Mouse (Mus musculus) kidney, adult 9 months (tissue): ENCODE measurements around the gene Spats2l.

Source experiments
- DNase-seq: peaks from one replicate; pipeline ENCODE4 v3.0.0; 2022

Spats2l gene

DNA sequence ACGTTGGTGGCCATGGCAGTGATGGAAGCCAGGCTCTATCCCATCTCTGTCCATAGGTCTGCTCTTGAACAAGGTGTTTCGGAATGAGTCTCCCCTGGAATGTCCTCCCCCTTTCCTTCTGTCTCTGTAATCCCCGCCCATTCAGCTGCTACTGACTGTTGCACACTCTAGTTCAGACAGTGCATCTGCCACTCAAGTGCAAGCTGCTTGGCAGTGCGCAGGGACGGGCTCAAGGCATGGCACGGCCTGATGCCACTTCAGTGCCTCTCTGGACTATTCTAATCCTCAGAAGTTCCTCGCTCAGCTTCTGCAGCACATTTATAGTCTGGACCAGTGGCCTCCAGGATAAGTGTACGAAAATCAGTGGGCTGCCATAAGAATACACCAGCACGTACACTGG lies 52.3 kb downstream of the Spats2l start:
- DNase-seq: no peak

DNA sequence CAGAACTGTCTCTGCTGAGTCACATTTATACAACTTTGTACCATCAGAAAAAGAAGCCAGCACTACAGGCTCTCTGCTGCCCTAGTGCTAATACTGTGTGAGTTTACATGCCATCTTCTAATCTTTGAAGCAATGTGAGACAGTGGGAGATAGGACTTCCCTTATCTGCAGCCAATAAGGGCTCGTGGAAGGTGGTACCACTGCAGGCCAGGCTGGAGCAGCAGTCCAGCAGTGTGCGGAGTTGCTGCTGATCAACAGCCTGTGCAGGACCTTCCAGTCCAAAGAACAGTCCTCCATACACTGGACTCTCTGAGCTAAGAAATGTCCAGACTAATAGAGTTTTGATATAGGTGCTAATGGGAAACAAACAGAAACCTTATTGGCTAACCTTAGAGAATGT lies 59.2 kb downstream of the Spats2l start:
- no peak for DNase-seq

DNA sequence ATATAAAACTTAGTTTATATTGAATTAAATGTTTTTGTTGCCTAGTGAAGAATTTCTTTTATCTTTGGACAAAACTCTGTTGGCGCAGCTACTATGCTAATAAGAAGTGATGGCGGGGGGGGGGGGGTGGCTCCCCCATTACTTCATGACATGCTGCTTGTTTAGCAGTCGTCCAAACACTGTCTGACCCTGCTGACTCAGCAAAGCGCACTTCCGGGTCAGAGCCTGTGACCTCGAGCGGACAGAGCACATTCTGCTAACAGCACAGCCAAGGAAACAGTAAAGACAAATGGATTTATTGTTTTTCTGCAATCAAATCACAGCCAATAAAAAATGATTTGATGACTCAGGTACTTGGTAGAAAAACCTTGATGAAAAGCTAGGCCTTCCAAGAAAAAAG lies 61.2 kb downstream of the Spats2l start:
- DNase-seq: peak; percentile 31

GRCm38 (mm10) chr1:57836686-57837317 lies 62.8 kb downstream of the Spats2l start:
- DNase-seq: no peak

- DNase-seq: no peak
These were observed 65.9 kb downstream of the Spats2l start for GRCm38 (mm10) chr1:57839863-57840262.

GRCm38 (mm10) chr1:57845054-57845722 lies 71.2 kb downstream of the Spats2l start:
- peak; percentile 21 for DNase-seq

GRCm38 (mm10) chr1:57846856-57847698 lies 73.1 kb downstream of the Spats2l start:
- no peak for DNase-seq

DNA sequence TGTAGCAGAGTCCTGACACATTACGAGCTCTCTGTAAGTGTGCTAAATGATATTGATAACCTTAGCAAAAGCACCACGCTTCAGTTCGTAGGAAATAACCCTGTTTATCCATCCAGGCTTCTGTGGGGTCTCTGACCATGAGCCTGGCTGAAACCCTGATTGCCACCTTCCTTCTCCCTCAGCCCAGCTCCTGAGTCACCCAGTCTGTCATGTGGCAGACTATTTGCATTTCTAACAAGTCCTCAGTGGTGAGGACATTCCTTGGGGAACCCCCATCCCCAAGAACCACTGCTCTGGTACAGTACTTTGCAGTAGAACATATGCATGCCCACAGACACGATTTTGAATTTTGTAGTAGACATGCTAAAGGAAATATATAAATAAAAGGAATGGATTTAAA lies 75.1 kb downstream of the Spats2l start:
- DNase-seq: no peak

DNA sequence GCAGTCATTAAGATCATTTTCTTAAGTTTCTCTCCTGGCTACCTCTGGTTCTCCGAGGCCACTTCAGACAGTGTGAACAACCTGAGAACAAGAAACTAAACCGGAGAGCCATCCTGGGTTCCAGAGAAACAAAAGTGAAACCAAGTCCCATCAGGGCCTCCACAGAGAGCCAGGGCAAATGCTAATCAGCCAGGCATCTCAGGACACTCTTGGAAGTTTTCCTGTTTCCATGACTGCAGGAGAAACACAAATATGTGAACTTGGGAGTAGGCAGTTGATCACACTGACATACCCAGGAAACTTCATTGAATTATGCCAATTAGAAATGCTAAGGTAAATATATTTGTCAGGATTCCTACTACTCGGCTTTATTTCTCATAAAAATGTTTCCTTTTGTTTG lies 76.0 kb downstream of the Spats2l start:
- peak; percentile 65 for DNase-seq

- no peak for DNase-seq
These were observed 77.9 kb downstream of the Spats2l start for GRCm38 (mm10) chr1:57851871-57852270.

- peak; percentile 42 for DNase-seq
These were observed 78.8 kb downstream of the Spats2l start for GRCm38 (mm10) chr1:57852562-57853271.

DNA sequence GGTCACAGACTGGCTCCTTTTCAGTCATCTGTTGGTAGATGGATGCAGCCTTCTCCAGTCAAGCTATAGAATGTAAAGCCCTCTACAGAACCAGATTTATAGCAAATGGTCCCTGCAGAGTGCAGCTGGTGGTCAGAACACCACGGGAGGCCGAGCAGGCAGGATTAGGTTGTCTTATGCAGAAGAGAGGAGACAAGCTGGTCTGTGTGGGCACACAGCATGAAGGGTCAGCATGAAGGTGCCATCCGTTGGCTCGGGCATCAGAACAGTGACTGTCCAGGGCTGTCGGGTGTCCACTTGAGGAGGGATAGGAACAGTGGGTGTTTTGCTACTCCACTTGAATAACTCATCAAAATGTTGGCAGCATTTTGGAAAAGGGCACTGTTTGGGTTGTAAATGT lies 83.8 kb downstream of the Spats2l start:
- DNase-seq: no peak

DNA sequence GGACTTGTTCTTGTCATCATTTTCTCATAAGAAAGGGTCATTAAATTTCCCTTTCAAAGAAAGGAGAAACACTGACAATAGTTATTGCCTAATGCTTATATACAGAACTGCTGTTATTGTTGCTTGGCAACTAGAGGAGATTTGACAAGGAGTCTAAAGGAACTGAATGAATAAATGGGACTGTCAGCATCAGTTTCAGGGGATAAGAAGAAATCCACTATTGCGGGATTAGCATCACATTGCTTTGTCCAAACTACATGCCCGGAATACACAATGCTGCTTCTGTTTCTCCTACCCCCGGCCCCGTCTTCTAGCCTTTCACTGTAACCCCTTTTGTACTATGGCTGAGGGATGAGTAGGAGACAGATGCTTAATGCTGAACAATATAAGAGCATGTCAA lies 88.1 kb downstream of the Spats2l start:
- no peak for DNase-seq

DNA sequence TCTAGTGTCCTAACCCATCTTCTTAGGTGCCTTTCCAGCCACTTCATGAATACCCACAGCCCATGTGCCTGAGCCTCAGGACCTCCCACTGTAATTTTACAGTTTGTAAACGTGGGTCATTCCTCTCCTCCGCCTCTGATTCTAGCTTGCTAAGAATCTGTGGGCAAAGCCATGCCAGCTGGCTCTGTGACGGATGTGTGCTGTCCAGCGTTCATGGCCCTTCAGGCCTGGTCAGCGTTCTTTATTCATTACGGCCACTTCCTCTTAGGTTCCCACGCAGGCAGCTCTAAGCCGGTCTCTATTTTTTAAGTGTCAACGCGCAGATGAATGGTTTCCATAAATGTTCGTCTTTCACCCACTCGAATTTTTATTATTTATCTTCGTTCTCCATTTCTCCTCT lies 94.7 kb downstream of the Spats2l start:
- no peak for DNase-seq

DNA sequence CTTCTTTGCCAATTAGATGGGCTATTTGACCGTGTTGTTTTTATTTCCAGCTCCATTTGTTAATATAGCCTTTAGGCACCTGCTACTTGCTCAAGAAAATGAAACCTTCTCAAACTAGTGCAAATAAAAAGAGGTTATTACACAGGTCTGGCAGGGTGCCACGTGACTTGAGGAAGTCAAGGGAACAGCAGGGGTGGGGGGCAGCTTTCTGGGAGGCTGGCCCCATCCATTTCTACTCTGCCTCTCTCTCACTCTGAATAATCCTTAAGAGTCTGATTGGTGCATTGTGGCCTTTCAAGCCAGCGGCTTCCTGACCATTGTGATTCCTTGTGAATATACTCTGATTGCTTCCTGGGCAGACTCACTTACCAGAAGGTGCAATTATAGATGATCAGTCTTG lies 98.0 kb downstream of the Spats2l start:
- no peak for DNase-seq

DNA sequence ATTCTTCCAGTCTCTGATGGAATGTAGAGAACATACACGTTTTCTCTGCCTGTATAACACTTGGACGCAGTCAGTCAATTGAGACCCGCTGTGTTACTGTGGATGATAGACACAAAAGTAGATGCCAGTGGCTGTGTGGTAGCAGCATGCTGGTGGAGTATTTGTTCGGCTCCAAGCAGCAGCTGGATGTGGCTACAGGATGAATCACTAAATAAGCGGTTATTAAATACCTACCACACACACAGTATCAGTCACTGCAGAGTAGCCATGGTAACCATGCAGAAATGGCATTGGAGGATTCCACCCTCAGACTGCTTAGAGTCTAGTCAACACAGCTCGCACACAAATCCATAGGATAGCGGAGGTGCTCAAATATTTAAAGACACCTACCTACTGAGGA lies 100.0 kb downstream of the Spats2l start:
- DNase-seq: no peak

DNA sequence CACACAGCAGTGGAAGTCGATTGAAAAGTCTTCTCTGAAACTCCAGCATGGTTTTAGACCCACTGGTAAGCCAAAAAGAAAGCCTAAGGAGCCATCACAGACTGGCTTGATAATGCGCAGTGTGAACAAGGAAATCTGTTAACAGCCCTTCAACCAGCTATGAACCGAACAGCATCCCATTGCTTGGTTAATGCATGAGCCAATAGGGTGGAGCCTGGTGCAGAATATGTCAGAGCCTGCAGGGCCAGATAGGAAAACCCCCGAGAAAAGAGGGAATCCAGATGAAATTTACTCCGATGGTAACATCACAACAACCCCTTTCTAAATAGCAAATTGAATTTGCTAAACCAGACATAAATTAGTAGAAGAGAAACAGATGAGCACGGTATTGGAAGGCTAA lies 101.1 kb downstream of the Spats2l start:
- DNase-seq: no peak

GRCm38 (mm10) chr1:57875512-57875911 lies 101.5 kb downstream of the Spats2l start:
- DNase-seq: no peak

GRCm38 (mm10) chr1:57878957-57879356 lies 105.0 kb downstream of the Spats2l start:
- DNase-seq: no peak

GRCm38 (mm10) chr1:57884867-57885266 lies 110.9 kb downstream of the Spats2l start:
- DNase-seq: no peak

- no peak for DNase-seq
These were observed 115.8 kb downstream of the Spats2l start for GRCm38 (mm10) chr1:57889803-57890202.

- peak; percentile 30 for DNase-seq
These were observed 116.4 kb downstream of the Spats2l start for GRCm38 (mm10) chr1:57890259-57890902.

DNA sequence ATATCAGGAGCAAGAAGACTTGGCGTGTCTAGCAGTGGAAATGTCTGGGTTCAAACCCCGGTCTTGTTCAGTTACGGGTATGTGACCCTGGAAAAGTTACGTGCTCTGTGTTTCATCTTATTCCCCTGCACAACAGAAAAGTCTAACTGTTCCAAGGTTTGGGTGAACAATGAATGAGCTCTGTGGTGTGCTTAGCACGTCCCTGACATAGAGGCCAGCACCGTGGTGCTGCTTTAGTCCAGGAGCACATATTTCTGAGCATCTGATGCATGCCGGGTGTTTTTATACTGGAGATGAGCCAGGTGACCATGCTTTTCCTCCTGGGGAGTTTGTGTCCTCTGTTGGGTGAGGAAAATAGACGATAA lies 116.9 kb downstream of the Spats2l start:
- DNase-seq: no peak
